Mouse (Mus musculus): ENCODE results near the gene Hlcs. TPM values are rescaled to one million over a fixed set of nuclear protein-coding genes. Genes with fewer than 3 reads are reported as not detected.

Hlcs gene
- total RNA-seq, 2 experiments from 2014 or later = 16.8 to 17.7 TPM

DNA sequence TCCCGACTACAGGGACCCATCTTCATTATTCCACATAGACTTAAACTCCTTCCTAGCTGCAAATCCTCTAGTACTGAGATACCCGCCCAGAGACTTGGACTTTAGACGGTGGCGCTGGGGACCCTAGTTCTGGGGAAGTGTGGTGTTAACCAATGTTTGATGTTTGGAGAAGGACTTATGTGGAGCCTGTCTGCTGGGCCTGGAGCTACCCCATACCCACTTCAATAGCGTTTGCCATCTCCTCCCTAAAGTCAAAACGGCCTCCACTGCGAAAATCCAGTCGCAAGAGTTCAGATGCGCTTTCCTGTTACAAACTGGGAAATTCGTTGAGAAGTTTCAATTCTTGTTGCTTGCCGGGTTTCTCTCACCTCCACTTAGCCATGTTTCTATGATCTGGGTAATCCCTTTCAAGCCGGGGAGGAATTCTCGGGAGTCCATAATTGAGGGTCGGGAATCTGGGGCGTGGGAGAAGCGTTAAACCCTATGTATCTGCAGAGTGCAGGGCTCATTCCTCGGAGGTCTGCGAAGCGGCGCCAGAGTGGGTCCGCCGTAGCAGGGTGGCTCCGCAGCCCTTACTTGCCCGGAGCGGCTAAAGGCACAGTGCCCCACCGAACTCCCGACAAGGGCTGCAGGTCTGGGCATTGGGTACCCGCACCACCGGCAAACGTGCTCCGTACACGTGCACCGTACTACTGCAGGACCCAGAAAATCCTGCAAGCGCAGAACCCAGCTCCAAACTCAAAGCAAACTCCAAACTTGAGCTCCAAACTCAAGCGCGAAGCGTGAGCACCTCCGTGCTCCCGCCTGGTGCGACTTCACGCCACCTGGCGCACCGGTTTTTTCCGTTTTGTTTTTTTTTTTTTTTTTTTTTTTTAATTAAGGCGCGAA is 230.2 kb downstream of the Hlcs start:
- DNase-seq (ENCODE audit: low spot score in 2 of 2) = no peak

DNA sequence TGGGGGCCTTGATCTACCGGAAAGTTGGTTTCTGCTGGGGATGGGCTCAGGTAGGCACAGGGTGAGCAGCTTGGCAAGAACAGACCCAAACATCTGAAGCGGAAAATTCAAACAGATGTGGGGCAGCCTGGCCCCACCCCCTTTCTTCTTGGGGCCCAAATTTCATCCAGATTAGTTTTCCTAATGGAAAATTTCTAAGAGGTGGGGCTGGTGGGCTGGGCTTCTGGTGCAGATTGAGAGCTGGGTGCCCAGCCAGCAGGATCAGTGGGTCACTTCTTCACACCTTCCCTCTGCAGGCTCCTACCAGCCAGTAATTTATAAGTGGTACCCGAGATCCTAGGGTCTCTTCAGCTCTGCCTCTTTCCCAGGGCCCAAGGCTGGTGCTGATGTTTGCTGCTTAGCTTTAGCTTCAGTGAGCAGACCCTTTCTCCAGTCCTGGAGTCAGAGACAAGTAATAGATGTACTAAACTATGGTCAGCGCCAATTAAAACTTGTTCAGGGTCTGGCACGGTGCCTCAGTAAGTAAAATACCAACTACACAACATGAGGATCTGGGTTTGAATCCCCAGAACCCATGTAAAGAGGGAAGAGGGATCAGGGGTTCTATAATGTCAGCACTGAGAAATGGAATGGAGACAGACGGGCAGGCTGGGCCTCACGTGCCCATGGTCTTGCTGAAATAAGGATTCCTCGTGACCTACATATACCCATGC is 231.2 kb downstream of the Hlcs start:
- no peak for DNase-seq (ENCODE audit: low spot score in 2 of 2)

DNA sequence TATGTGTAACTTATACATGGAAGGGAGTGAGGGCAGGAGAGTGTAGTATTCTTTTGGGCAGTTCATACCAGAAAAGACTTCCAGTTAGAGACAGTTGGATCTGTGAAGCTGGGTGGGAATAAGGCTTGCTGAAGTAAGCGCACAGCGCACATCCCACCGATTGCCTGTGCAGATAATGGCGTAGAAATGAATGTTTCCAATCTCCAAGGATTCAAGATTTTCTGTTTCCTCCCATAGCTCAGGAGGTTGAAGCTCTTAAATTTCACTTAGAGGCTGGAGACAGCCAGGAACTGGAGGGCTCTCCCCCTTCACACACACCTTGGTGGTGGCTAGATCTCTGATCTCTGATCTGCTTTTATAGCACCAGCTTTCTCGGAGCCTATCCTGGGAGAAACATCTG is 231.8 kb downstream of the Hlcs start:
- no peak for DNase-seq (ENCODE audit: low spot score in 2 of 2)

DNA sequence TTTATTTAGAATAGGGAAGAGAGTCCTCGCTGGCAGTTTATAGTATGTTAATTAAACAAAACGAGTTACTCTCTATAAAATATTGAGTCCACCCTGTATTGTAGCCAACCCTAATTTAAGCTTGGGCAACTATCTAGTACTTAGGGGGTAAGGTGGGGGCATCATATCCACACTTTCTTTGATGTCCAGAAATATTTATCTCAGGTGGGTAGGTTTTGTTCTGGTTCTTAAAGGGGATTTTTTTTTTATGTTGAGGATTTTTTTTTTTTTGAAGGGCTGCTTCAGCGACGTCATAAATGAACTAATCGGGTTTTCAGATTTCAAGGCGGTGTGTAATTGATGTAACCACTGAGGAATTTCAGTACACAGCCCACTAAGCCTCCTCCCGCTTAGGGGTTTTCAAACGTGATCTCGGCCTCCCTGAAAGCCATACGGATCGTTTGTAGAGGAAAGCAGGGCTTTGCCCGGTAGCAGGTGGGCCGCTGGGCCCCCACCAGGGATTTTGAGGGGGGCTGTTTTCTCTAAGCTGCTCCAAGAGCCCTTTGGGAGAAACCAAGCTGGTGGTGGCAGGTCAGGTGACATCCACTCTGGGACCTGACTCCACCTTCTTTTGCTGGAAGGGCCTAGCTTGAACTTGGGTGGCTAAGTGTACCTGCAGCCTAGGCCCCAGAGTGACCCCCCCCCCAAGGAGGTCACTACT is 233.4 kb downstream of the Hlcs start:
- DNase-seq (ENCODE audit: low spot score in 2 of 2) = no peak

DNA sequence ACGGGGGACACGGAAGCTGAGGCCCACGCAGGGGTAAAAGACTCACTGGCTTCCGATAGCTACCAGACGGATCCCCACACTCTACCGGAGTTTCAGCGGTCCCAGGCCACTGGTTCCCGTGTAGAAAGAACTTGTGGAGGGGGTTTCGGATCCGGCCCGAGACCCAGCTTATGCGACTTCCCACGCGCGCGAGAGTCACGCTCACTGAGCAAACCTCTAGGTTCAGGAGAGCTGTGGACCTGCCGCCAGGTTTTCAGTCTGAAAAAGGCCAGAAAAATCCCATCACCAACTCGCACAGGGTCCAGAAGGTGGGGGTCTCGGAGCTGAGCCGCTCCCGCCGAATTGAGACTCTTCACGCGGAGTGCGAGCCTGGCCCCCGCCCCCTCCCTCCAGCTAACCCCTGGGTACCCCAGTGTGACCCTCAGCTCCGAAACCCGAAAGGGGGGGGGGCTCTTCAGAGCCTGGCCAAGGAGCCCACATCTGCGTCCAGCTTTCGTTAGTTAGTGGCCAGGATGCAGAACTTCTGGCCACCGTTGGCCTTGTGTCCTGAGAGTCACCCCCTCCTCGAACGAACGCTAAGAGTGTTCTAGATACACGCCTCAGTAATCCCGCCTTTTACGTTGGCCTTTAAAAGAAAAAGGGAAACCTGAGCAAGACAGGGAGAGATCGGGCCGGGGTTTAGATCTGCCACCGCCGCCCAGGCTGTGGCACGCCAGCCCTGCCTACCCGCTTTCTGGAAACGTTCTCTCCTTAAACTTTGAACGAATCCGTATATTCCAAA is 234.1 kb downstream of the Hlcs start:
- no peak for DNase-seq (ENCODE audit: low spot score in 2 of 2)

Small RNA genes within 50 kb of the gene (microRNA-seq; reads per million reads assigned to microRNA genes)
- gene Gm23062 = 0 reads per million in 2 experiments

Other genes with a start within 250 kb of the Hlcs start
- gene Sim2, start 228.6 kb downstream of the Hlcs start, total RNA-seq (2021) = not detected
- under 1 TPM in 1 of 2 experiments, not detected in 1; 0.23 TPM for gene Ripply3, start 14.8 kb upstream of the Hlcs start, total RNA-seq (2021)
- 1,000 to 10,000 TPM in 1 of 2 experiments, 100 to 1,000 TPM in 1; 991 to 1,074 TPM for gene Ttc3, start 57.0 kb upstream of the Hlcs start, total RNA-seq (2021)
- 10 to 100 TPM; 34.0 to 45.4 TPM for gene Pigp, start 58.3 kb upstream of the Hlcs start, total RNA-seq (2021)
- 10 to 100 TPM; 32.9 to 35.5 TPM for gene Vps26c, start 213.3 kb upstream of the Hlcs start, total RNA-seq (2021)